Mouse (Mus musculus): ENCODE data around the gene Tie1. TPM values are rescaled to one million over a fixed set of nuclear protein-coding genes. Genes with fewer than 3 reads are reported as not detected.
"Not testable (repeated sequence)": the region's sequence is repeated elsewhere in the genome, so short reads cannot be mapped to it uniquely, and the experiment has no call there.

Gene Tie1
- polyA plus RNA-seq, 1 experiment = 11.7 TPM

DNA sequence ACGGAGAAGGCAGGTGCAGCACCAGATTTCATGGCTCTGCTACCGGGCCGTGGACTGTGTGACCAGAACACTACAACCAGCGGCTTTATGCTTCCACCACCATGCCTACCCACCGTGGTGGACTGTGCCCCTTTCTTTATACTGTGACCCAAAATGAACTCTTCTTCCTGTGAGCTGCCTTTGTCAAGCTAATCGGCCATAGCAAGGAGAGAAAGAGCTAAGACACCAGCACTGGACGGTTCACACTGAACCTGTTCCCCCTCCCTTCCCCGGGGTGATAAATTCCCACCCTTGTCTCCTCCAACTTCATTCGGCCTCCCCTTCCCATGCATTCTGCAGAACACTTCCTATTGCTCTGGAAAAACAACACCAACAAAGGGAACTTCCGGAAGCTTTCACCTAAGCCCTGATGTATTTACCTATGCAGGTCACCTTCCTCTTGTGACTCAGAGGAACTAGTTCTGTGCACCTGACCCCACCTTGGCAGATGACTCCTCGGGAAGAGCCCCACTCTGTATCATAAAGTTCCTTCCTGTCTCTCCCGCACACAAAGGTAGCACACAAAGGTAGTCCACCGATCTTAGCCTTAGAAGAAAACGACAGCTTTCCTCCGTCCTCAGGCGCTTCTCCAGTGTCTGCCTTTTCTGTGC is 27.8 kb upstream of the Tie1 start:
- Histone ChIP-seq H3K4me1 (replicated peaks; ENCODE audit: control insufficient read depth, insufficient read depth, low read length) (no peaks in the 10 kb centered on the region), H3K36me3 (ENCODE audit: control insufficient read depth, insufficient read depth, low read length) (no peaks in the 10 kb centered on the region), H3K27me3 (ENCODE audit: control insufficient read depth, insufficient read depth, low read length) (no peaks in the 10 kb centered on the region), H3K27ac (ENCODE audit: control insufficient read depth, insufficient read depth, low read length) (no peak overlapping the region), H3K4me3 (ENCODE audit: control insufficient read depth, insufficient read depth, low read length) (no peak overlapping the region)
- DNase-seq = no peak
- WGBS = 76% methylated on average over 16 of the region's 16 CpGs
- TF ChIP-seq CTCF (IDR thresholded peaks at IDR 0.05; ENCODE audit: borderline replicate concordance, control insufficient read depth, extremely low read depth, insufficient read depth, low read length, poor library complexity) (no peak), POLR2A (IDR thresholded peaks at IDR 0.05; ENCODE audit: control insufficient read depth, extremely low read depth, insufficient read depth, low read length, poor library complexity) (no peak)

- H3K36me3 ChIP-seq (ENCODE audit: control insufficient read depth, insufficient read depth, low read length) = no peaks in the 10 kb centered on the region
- TF ChIP-seq CTCF (IDR thresholded peaks at IDR 0.05; ENCODE audit: borderline replicate concordance, control insufficient read depth, extremely low read depth, insufficient read depth, low read length, poor library complexity) = no peak
- no peak for DNase-seq
- no peaks in the 10 kb centered on the region for H3K27me3 ChIP-seq (ENCODE audit: control insufficient read depth, insufficient read depth, low read length)
- 72% methylated on average over 20 of the region's 20 CpGs for WGBS
- no peaks in the 10 kb centered on the region for H3K4me1 ChIP-seq (replicated peaks; ENCODE audit: control insufficient read depth, insufficient read depth, low read length)
- H3K27ac ChIP-seq (ENCODE audit: control insufficient read depth, insufficient read depth, low read length) = no peak overlapping the region
- H3K4me3 ChIP-seq (ENCODE audit: control insufficient read depth, insufficient read depth, low read length) = no peak overlapping the region
Observed at GRCm38 (mm10) chr4:118516699-118517496, 27.0 kb upstream of the Tie1 start.

DNA sequence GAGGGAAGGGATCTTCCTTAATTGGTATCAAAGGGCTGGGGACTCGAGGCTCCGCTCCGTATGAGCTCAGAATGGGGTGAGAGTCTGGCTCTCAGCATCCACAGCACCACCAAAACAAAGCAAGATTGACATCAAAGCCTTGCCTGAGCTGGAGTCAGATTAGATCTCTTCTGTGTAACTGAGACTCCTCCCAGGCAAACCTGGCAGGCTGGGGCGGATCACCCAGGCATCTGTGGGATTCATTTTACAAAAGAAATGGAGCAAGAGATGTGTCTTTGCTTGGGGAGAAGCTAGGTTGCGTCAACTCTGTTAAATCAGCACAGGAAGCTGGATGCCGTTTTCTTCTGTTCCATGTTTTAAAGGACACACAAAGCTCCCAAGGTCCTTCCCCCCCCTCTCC is 19.2 kb upstream of the Tie1 start:
- H3K4me1 ChIP-seq (replicated peaks; ENCODE audit: control insufficient read depth, insufficient read depth, low read length) = no peaks in the 10 kb centered on the region
- no peak for DNase-seq
- TF ChIP-seq CTCF (IDR thresholded peaks at IDR 0.05; ENCODE audit: borderline replicate concordance, control insufficient read depth, extremely low read depth, insufficient read depth, low read length, poor library complexity) (no peak), POLR2A (IDR thresholded peaks at IDR 0.05; ENCODE audit: control insufficient read depth, extremely low read depth, insufficient read depth, low read length, poor library complexity) (no peak)
- no peaks in the 10 kb centered on the region for H3K27me3 ChIP-seq (ENCODE audit: control insufficient read depth, insufficient read depth, low read length)
- WGBS = 77% methylated on average over 6 of the region's 6 CpGs
- H3K36me3 ChIP-seq (ENCODE audit: control insufficient read depth, insufficient read depth, low read length) = no peaks in the 10 kb centered on the region
- no peak overlapping the region for H3K4me3 ChIP-seq (ENCODE audit: control insufficient read depth, insufficient read depth, low read length)
- no peak overlapping the region for H3K27ac ChIP-seq (ENCODE audit: control insufficient read depth, insufficient read depth, low read length)

DNA sequence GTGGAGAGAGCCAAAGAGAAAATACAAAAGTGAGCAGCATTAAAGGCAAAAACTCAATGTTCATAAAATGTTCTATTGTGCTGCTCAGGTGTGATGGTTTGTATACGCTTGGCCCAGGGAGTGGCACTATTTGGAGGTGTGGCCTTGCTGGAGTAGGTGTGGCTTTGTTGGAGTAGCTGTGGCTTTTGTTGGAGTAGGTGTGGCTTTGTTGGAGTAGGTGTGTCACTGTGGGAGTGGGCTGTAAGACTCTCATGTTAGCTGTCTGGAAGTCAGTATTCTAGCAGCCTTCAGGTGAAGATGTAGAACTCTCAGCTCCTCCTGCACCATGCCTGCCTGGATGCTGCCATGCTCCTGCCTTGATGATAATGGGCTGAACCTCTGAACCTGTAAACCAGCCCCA is 17.3 kb upstream of the Tie1 start:
- H3K27ac ChIP-seq (ENCODE audit: control insufficient read depth, insufficient read depth, low read length); H3K27me3 ChIP-seq (ENCODE audit: control insufficient read depth, insufficient read depth, low read length); H3K36me3 ChIP-seq (ENCODE audit: control insufficient read depth, insufficient read depth, low read length); H3K4me1 ChIP-seq (replicated peaks; ENCODE audit: control insufficient read depth, insufficient read depth, low read length); H3K4me3 ChIP-seq (ENCODE audit: control insufficient read depth, insufficient read depth, low read length); DNase-seq: not testable (repeated sequence)
- 85% methylated on average over 1 of the region's 1 CpGs for WGBS

DNA sequence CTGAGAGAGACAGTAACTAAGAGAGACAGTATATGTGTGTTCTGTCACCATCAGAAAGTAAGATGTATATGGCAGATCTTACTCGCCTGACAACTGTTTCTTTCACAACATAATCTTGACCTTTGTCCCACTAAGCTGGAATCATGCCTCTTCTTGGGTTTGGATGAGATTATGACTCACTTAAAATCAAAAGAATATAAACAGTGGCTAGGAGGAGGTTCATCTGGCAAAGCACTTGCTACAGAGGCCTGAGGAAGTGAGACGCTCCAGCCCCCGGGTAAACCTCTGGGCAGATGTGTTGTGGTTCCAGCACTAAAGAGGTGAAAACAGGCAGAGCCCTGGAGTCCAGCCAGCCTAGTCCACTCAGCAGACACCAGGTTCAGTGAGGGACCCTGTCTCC is 15.7 kb upstream of the Tie1 start:
- no peak for DNase-seq
- Histone ChIP-seq H3K36me3 (ENCODE audit: control insufficient read depth, insufficient read depth, low read length) (no peaks in the 10 kb centered on the region), H3K27me3 (ENCODE audit: control insufficient read depth, insufficient read depth, low read length) (no peaks in the 10 kb centered on the region), H3K4me3 (ENCODE audit: control insufficient read depth, insufficient read depth, low read length) (no peak overlapping the region), H3K27ac (ENCODE audit: control insufficient read depth, insufficient read depth, low read length) (no peak overlapping the region), H3K4me1 (replicated peaks; ENCODE audit: control insufficient read depth, insufficient read depth, low read length) (no peaks in the 10 kb centered on the region)
- no peak for TF ChIP-seq CTCF (IDR thresholded peaks at IDR 0.05; ENCODE audit: borderline replicate concordance, control insufficient read depth, extremely low read depth, insufficient read depth, low read length, poor library complexity)
- TF ChIP-seq POLR2A (IDR thresholded peaks at IDR 0.05; ENCODE audit: control insufficient read depth, extremely low read depth, insufficient read depth, low read length, poor library complexity) = no peak
- 61% methylated on average over 3 of the region's 3 CpGs for WGBS

DNA sequence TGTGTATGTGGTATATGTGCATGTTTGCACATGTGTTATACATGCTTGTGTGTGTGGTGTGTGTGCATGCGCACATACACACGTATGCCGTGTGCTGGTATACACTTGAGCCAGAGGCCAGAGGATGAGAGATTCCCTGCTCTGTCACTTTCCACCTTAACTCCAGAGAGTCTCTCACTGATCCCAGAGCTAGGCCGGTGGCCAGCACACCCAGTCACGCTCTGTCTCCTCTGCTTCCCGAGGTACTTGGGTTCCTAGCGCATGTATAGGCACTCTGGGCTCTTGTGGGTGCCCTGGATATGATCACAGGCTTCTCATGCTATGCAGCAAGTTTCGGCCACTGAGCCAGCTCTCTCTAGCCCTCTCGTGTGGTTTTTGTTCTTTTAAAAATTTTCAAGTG is 10.9 kb upstream of the Tie1 start:
- Histone ChIP-seq H3K27ac (ENCODE audit: control insufficient read depth, insufficient read depth, low read length) (no peak overlapping the region), H3K36me3 (ENCODE audit: control insufficient read depth, insufficient read depth, low read length) (no peaks in the 10 kb centered on the region), H3K27me3 (ENCODE audit: control insufficient read depth, insufficient read depth, low read length) (no peaks in the 10 kb centered on the region), H3K4me1 (replicated peaks; ENCODE audit: control insufficient read depth, insufficient read depth, low read length) (no peaks in the 10 kb centered on the region), H3K4me3 (ENCODE audit: control insufficient read depth, insufficient read depth, low read length) (no peak overlapping the region)
- WGBS = 86% methylated on average over 9 of the region's 9 CpGs
- TF ChIP-seq POLR2A (IDR thresholded peaks at IDR 0.05; ENCODE audit: control insufficient read depth, extremely low read depth, insufficient read depth, low read length, poor library complexity) (no peak), CTCF (IDR thresholded peaks at IDR 0.05; ENCODE audit: borderline replicate concordance, control insufficient read depth, extremely low read depth, insufficient read depth, low read length, poor library complexity) (no peak)
- no peak for DNase-seq

Measured in thymus, adult 2 months (tissue).